Mouse (Mus musculus) layer of hippocampus, adult 2 months (tissue): ENCODE measurements around the gene Colgalt2. TPM values are rescaled to one million over a fixed set of nuclear protein-coding genes. Genes with fewer than 3 reads are reported as not detected.

Experiments
- DNase-seq, 2 experiments: peaks; one replicate each; pipeline ENCODE4 v3.0.0; 2022; ENCODE audit warnings: low spot score in 2 of 2
- H3K27ac ChIP-seq: fragments of 200-600 bp; 2 replicates; pipeline ENCODE4 v1.8.1; 2022
- H3K4me3 ChIP-seq: fragments of 200-600 bp; 2 replicates; pipeline ENCODE4 v1.8.1; 2022; ENCODE audit warnings: mild to moderate bottlenecking
- CTCF ChIP-seq: fragments of 200-600 bp; conservative IDR thresholded peaks from 2 replicates; pipeline ENCODE4 v1.8.1; 2022; ENCODE audit warnings: antibody characterized with exemption, mild to moderate bottlenecking, moderate library complexity
- total RNA-seq, 2 experiments: library from RNA; stranded (reverse); gene quantifications; 2 replicates each; pipeline ENCODE4 v1.2.3; 2021

The Colgalt2 gene
- total RNA-seq, 2 experiments from 2014 or later: 6.2 to 7.1 TPM

GRCm38 (mm10) chr1:152517057-152517570 lies 117.5 kb downstream of the Colgalt2 start:
- Histone ChIP-seq H3K27ac (no peak overlapping the region), H3K4me3 (no peak overlapping the region)
- TF ChIP-seq CTCF: no peak
- DNase-seq: no peak

GRCm38 (mm10) chr1:152518971-152519370 lies 119.3 kb downstream of the Colgalt2 start:
- no peak for DNase-seq
- Histone ChIP-seq H3K4me3 (no peak overlapping the region), H3K27ac (no peak overlapping the region)
- no peak for TF ChIP-seq CTCF

GRCm38 (mm10) chr1:152520798-152521575 lies 121.4 kb downstream of the Colgalt2 start:
- peak; percentile 86 for TF ChIP-seq CTCF

GRCm38 (mm10) chr1:152522226-152522625 lies 122.6 kb downstream of the Colgalt2 start:
- DNase-seq: peak; percentile 65 to 75
- TF ChIP-seq CTCF: no peak
- peak overlapping the region; percentile 72; the same call in 1 of the 2 replicates for H3K27ac ChIP-seq
- no peak overlapping the region for H3K4me3 ChIP-seq

More at GRCm38 (mm10) chr1:152520798-152521575, 121.4 kb downstream of the Colgalt2 start:
- H3K27ac ChIP-seq: peak overlapping the region; percentile 72
- peak in 1 of 2 experiments; percentile 69 for DNase-seq
- no peak overlapping the region for H3K4me3 ChIP-seq

- Histone ChIP-seq H3K4me3 (no peak overlapping the region), H3K27ac (peak overlapping the region; percentile 87)
- no peak for DNase-seq
- no peak for TF ChIP-seq CTCF
Observed at GRCm38 (mm10) chr1:152523292-152523691, 123.7 kb downstream of the Colgalt2 start.

GRCm38 (mm10) chr1:152524098-152524892 lies 124.7 kb downstream of the Colgalt2 start:
- H3K27ac ChIP-seq: peak overlapping the region; percentile 87
- TF ChIP-seq CTCF: no peak
- DNase-seq: peak; percentile 37 to 79
- H3K4me3 ChIP-seq: no peak overlapping the region

- DNase-seq: peak; percentile 79
- Histone ChIP-seq H3K4me3 (no peak overlapping the region), H3K27ac (peak overlapping the region; percentile 87)
- TF ChIP-seq CTCF: peak; percentile 83
Observed at GRCm38 (mm10) chr1:152524987-152525648, 125.5 kb downstream of the Colgalt2 start.

- no peak for DNase-seq
- TF ChIP-seq CTCF: no peak
- Histone ChIP-seq H3K4me3 (no peak overlapping the region), H3K27ac (no peak overlapping the region)
Observed at GRCm38 (mm10) chr1:152526154-152526553, 126.5 kb downstream of the Colgalt2 start.

GRCm38 (mm10) chr1:152528214-152528613 lies 128.6 kb downstream of the Colgalt2 start:
- Histone ChIP-seq H3K27ac (no peak overlapping the region), H3K4me3 (no peak overlapping the region)
- no peak for TF ChIP-seq CTCF
- DNase-seq: no peak

- TF ChIP-seq CTCF: no peak
- no peak for DNase-seq
- Histone ChIP-seq H3K4me3 (no peak overlapping the region), H3K27ac (no peak overlapping the region)
Observed at GRCm38 (mm10) chr1:152528778-152529177, 129.1 kb downstream of the Colgalt2 start.

- H3K27ac ChIP-seq: no peak overlapping the region
- H3K4me3 ChIP-seq: no peak overlapping the region
- TF ChIP-seq CTCF: 0 out of 2 replicates have a peak, but pooled peaks have one; percentile 19
- DNase-seq: no peak
Observed at GRCm38 (mm10) chr1:152531498-152531897, 131.9 kb downstream of the Colgalt2 start.

GRCm38 (mm10) chr1:152534531-152534930 lies 134.9 kb downstream of the Colgalt2 start:
- no peak for DNase-seq
- no peak for TF ChIP-seq CTCF
- Histone ChIP-seq H3K27ac (no peak overlapping the region), H3K4me3 (no peak overlapping the region)

- Histone ChIP-seq H3K4me3 (no peak overlapping the region), H3K27ac (no peak overlapping the region)
- DNase-seq: no peak
- TF ChIP-seq CTCF: no peak
Observed at GRCm38 (mm10) chr1:152536416-152537018, 136.9 kb downstream of the Colgalt2 start.
